Mouse (Mus musculus): ENCODE results near the gene Gm26602.

DNA sequence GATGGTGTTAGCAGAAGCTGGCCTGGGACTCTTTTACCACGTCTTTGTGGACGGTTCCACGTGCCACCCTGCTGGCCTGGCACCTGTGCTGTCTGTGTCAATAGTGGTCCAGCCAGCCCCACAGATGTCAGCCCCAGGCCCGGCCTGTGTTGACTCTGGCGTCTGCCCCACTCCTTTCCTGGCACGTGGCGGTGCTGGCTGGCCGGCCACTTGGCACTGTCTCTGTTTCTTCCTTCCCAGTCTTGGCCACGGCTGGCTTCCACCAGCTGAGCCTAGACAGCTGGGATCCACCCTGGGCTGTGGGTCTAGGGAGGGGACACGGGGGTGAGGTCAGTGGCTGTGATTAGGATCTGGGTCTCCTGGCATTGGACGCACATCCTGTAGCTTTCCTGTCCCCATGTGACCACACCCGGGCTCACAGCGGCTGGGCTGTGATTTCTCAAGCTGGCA, 23.6 kb downstream of the Gm26602 start:
- TF ChIP-seq CTCF (IDR thresholded peaks at IDR 0.05; ENCODE audit: borderline replicate concordance, extremely low read depth, insufficient read depth, insufficient read length) = no peak
- no peak for TF ChIP-seq POLR2A (IDR thresholded peaks at IDR 0.05; ENCODE audit: borderline replicate concordance, extremely low read depth, insufficient read depth, insufficient read length, poor library complexity, severe bottlenecking)

Measured in brain, embryonic 14.5 days (tissue).